Mouse (Mus musculus) hindbrain, embryonic 14.5 days (tissue): ENCODE measurements at regions not wholly inside any gene's neighbourhood (a gene's known extent, or its start where the extent isn't known, plus 50 kb on each side); places are given as distances from the start of the nearest gene placed in this dataset.

Source experiments
- ATAC-seq: fragments of 200-750 bp; cut with Nextera tagmentation; 2 replicates; pipeline ENCODE4 v1.8.0; 2017; ENCODE audit warnings: moderate number of reproducible peaks, mild to moderate bottlenecking, moderate TSS enrichment, moderate library complexity; ENCODE audit not compliant: low FRiP score
- DNase-seq: peaks from one replicate; pipeline ENCODE4 v3.0.0-alpha.2; 2015; ENCODE audit warnings: low spot score
- H3K27ac ChIP-seq: fragments of 300-500 bp; sonication (generic); 2 replicates; pipeline ENCODE4 v1.5.1; 2014; ENCODE audit warnings: mild to moderate bottlenecking, moderate library complexity
- H3K27me3 ChIP-seq: fragments of 300-500 bp; sonication (generic); 2 replicates; pipeline ENCODE4 v1.6.1; 2014; ENCODE audit warnings: mild to moderate bottlenecking, low read length, mixed read lengths; ENCODE audit not compliant: control insufficient read depth, insufficient read depth
- H3K36me3 ChIP-seq: fragments of 300-500 bp; sonication (generic); replicated peaks from 2 replicates; pipeline ENCODE4 v1.6.1; 2014; ENCODE audit not compliant: control insufficient read depth, insufficient read depth
- H3K4me1 ChIP-seq: fragments of 300-500 bp; sonication (generic); replicated peaks from 2 replicates; pipeline ENCODE4 v1.6.1; 2014; ENCODE audit warnings: antibody characterized with exemption, low read length, mixed read lengths; ENCODE audit not compliant: control insufficient read depth, insufficient read depth
- H3K4me2 ChIP-seq: fragments of 300-500 bp; sonication (generic); replicated peaks from 2 replicates; pipeline ENCODE4 v1.6.1; 2014; ENCODE audit warnings: mild to moderate bottlenecking, moderate library complexity
- H3K4me3 ChIP-seq: fragments of 300-500 bp; sonication (generic); replicated peaks from 2 replicates; pipeline ENCODE4 v1.5.1; 2014; ENCODE audit warnings: mild to moderate bottlenecking, low read length
- H3K9ac ChIP-seq: fragments of 300-500 bp; sonication (generic); 2 replicates; pipeline ENCODE4 v1.6.1; 2014
- H3K9me3 ChIP-seq: fragments of 300-500 bp; sonication (generic); 2 replicates; pipeline ENCODE4 v1.6.1; 2016; ENCODE audit warnings: low read length; ENCODE audit not compliant: control insufficient read depth
- WGBS: fragments of 180-500 bp; shearing (Covaris S2); extraction: QIAGEN DNeasy Blood & Tissue Kit; methylation state at CpG from one replicate; pipeline ENCODE4 v1.1.7; 2014; 5-methylcytosine and 5-hydroxymethylcytosine counted together

DNA sequence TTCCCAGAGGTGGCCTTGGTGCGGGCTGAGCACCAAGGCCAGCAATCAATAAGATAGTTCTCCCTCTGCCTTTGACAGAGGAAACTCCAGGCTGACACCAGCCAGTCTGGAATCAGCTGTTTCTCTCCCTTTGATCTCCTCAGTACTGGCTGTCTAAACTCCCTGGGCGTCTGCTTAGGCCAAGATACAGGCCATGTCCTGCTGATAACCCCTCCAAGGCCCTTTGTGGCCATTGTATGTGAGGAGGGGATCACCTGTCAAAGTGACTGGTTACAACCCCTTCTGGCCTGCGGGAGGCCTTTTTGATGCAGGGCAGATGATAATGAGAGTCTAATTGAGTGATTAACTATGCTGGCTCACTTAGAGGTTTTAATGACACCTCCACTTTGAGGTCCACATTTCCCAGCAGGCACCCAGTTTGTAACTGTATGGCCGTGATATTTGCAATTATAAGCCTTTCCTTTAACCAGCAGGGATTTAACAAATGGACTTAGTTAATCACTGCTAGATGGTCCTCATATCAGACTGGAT lies 777.8 kb downstream of the Kcnj2 start:
- no peak overlapping the region for H3K4me2 ChIP-seq
- H3K36me3 ChIP-seq: no peaks in the 10 kb centered on the region
- peak; percentile 40; the same call in 1 of the 2 replicates for ATAC-seq
- H3K4me3 ChIP-seq: no peak overlapping the region
- WGBS: 10% methylated on average over 4 of the region's 4 CpGs
- H3K27me3 ChIP-seq: peaks cover 32% of the 10 kb centered on the region
- H3K9me3 ChIP-seq: no peaks in the 10 kb centered on the region
- H3K9ac ChIP-seq: no peak overlapping the region
- peaks cover 10% of the 10 kb centered on the region for H3K4me1 ChIP-seq
- H3K27ac ChIP-seq: no peak overlapping the region
- no peak for DNase-seq

DNA sequence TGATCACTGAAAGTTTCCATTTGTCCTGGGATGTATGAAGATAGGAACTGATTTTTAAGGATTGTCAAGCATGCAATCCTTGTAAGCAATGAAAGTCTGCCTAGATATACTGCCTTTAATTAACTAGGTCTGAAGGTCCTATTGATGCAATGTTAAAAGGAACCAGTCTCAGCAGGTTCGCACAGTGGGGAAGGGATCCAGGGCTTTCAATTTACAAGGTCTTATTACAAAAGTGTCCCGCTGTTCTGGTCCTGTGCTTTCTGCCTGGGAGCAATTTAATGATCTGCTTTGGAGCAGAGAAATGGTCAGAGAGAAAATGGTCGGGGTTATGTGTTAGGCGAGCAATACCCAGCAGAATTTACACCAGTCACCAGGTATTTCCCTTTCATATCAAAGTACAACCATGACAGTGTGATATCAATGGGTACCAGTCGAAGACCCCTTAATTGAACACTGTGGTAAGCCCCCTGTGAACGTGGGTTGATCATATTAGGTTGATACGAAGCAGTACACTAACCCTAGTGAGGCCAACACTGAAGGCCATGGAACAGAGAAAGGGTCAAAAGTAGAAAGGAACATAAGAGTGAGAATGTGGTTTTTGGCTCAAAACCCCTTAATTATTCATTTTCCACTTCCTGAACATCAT lies 778.5 kb downstream of the Kcnj2 start:
- Histone ChIP-seq H3K4me1 (peaks cover 10% of the 10 kb centered on the region), H3K9ac (no peak overlapping the region), H3K4me3 (no peak overlapping the region), H3K36me3 (no peaks in the 10 kb centered on the region), H3K9me3 (no peaks in the 10 kb centered on the region), H3K27me3 (peaks cover 30% of the 10 kb centered on the region), H3K4me2 (no peak overlapping the region), H3K27ac (no peak overlapping the region)
- WGBS: 13% methylated on average over 7 of the region's 7 CpGs
- no peak for DNase-seq
- ATAC-seq: no peak

GRCm38 (mm10) chr11:111857288-111857687 lies 791.3 kb downstream of the Kcnj2 start:
- H3K36me3 ChIP-seq: no peaks in the 10 kb centered on the region
- no peak overlapping the region for H3K27ac ChIP-seq
- H3K4me1 ChIP-seq: no peaks in the 10 kb centered on the region
- DNase-seq (no peak), ATAC-seq (no peak)
- H3K9ac ChIP-seq: no peak overlapping the region
- no peak overlapping the region for H3K4me2 ChIP-seq
- WGBS: 83% methylated on average over 2 of the region's 2 CpGs
- H3K9me3 ChIP-seq: no peaks in the 10 kb centered on the region
- no peak overlapping the region for H3K4me3 ChIP-seq
- no peaks in the 10 kb centered on the region for H3K27me3 ChIP-seq

DNA sequence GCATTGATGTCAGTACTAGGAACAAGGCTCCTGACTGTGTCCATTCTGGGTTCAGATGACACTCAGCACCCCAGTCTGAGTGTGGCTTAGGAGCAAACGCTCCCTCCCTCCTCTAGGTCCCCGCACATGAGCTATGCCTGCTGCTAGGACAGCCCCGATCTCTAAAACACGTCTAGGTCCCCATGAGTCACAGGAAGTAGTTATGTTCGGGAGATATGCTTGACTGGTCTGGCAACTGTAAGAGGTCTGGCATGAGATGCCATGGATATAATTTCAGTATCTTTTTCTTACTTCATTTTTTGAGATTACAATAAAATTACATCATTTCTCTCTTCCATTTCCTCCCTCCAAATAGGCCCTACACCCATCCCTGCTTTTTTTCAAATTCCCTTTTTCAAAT lies 792.1 kb downstream of the Kcnj2 start:
- H3K9ac ChIP-seq: no peak overlapping the region
- 86% methylated on average over 5 of the region's 5 CpGs for WGBS

GRCm38 (mm10) chr11:111865143-111865542 lies 799.2 kb downstream of the Kcnj2 start:
- no peak for DNase-seq

More for the DNA sequence above, 792.1 kb downstream of the Kcnj2 start:
- Histone ChIP-seq H3K4me1 (no peaks in the 10 kb centered on the region), H3K4me3 (no peak overlapping the region), H3K27me3 (no peaks in the 10 kb centered on the region), H3K36me3 (no peaks in the 10 kb centered on the region), H3K27ac (no peak overlapping the region), H3K9me3 (no peaks in the 10 kb centered on the region), H3K4me2 (no peak overlapping the region)
- DNase-seq (no peak), ATAC-seq (no peak)

DNA sequence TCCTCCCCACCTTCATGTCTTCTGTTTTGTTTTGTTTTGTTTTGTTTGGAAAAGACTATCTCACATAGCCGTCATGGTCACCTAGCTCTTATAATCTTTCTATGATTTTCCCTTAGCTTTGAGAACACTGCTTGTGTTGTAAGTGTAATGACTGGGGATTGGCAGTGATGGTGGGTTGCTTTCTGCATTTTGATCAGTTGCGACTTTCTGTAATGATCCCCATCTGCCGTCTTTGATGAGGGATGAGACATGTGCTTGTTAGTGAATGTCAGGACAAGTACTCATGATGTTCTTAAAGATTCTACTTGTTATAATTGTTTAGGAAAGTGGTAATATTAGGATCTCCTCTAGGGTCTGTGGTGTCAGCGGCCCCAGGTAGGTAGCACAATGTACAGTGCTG lies 809.4 kb downstream of the Kcnj2 start:
- no peak for ATAC-seq
- Histone ChIP-seq H3K4me2 (no peak overlapping the region), H3K36me3 (no peaks in the 10 kb centered on the region), H3K27me3 (no peaks in the 10 kb centered on the region), H3K27ac (no peak overlapping the region), H3K9ac (no peak overlapping the region), H3K4me1 (no peaks in the 10 kb centered on the region), H3K9me3 (no peaks in the 10 kb centered on the region), H3K4me3 (no peak overlapping the region)
- DNase-seq: no peak
- 89% methylated on average over 4 of the region's 4 CpGs for WGBS

More at GRCm38 (mm10) chr11:111865143-111865542, 799.2 kb downstream of the Kcnj2 start:
- 28% methylated on average over 1 of the region's 1 CpGs for WGBS
- ATAC-seq: no peak
- no peak overlapping the region for H3K9ac ChIP-seq
- no peaks in the 10 kb centered on the region for H3K36me3 ChIP-seq
- H3K4me2 ChIP-seq: no peak overlapping the region
- H3K27me3 ChIP-seq: no peaks in the 10 kb centered on the region
- no peak overlapping the region for H3K4me3 ChIP-seq
- H3K27ac ChIP-seq: no peak overlapping the region
- H3K4me1 ChIP-seq: no peaks in the 10 kb centered on the region
- no peaks in the 10 kb centered on the region for H3K9me3 ChIP-seq

GRCm38 (mm10) chr11:111880146-111880545 lies 814.2 kb downstream of the Kcnj2 start:
- Histone ChIP-seq H3K9ac (no peak overlapping the region), H3K36me3 (no peaks in the 10 kb centered on the region), H3K4me2 (no peak overlapping the region), H3K4me3 (no peak overlapping the region), H3K27ac (no peak overlapping the region), H3K4me1 (no peaks in the 10 kb centered on the region), H3K27me3 (no peaks in the 10 kb centered on the region), H3K9me3 (no peaks in the 10 kb centered on the region)
- DNase-seq: no peak
- 91% methylated on average over 6 of the region's 6 CpGs for WGBS
- no peak for ATAC-seq

GRCm38 (mm10) chr11:111890026-111890425 lies 824.1 kb downstream of the Kcnj2 start:
- no peaks in the 10 kb centered on the region for H3K27me3 ChIP-seq
- H3K36me3 ChIP-seq: no peaks in the 10 kb centered on the region
- no peak overlapping the region for H3K4me3 ChIP-seq
- no peak overlapping the region for H3K27ac ChIP-seq
- no peak overlapping the region for H3K4me2 ChIP-seq
- WGBS: 62% methylated on average over 3 of the region's 3 CpGs
- ATAC-seq (no peak), DNase-seq (no peak)
- H3K9me3 ChIP-seq: no peaks in the 10 kb centered on the region
- H3K9ac ChIP-seq: no peak overlapping the region
- H3K4me1 ChIP-seq: peaks cover 4% of the 10 kb centered on the region; the same call in 1 of the 2 replicates

DNA sequence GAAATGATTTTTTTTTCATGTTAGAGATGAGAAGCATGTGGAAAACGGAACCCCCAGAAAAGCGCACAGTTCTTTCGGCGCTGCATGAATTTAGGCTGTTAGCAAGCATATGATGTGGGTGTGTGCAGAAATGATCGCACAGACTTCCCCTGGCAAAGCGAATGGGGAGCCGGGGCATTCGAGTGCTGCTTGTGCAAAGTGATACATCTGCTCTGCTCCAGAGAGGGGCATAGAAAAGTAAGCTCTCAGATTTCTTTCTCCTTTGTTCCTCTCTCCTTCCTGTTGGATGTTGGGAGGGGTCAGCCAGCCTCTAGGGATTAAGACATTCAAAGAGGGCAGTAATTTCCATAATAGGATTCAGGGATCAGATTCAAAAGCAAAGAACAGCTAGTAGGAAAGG lies 827.9 kb downstream of the Kcnj2 start:
- no peak overlapping the region for H3K27ac ChIP-seq
- H3K4me2 ChIP-seq: peak overlapping the region; percentile 16; the same call in 1 of the 2 replicates
- ATAC-seq (no peak), DNase-seq (no peak)
- H3K9me3 ChIP-seq: no peaks in the 10 kb centered on the region
- no peaks in the 10 kb centered on the region for H3K36me3 ChIP-seq
- peaks cover 4% of the 10 kb centered on the region; the same call in 1 of the 2 replicates for H3K4me1 ChIP-seq
- 21% methylated on average over 8 of the region's 8 CpGs for WGBS
- no peak overlapping the region for H3K9ac ChIP-seq
- H3K4me3 ChIP-seq: no peak overlapping the region
- H3K27me3 ChIP-seq: no peaks in the 10 kb centered on the region
